Mouse (Mus musculus) ovary, postnatal 36 days (tissue): ENCODE results near the gene Xxylt1.

Source experiments
- DNase-seq: peaks from one replicate; pipeline ENCODE4 v3.0.0; 2022; ENCODE audit warnings: low spot score, mixed read lengths

Xxylt1 gene

DNA sequence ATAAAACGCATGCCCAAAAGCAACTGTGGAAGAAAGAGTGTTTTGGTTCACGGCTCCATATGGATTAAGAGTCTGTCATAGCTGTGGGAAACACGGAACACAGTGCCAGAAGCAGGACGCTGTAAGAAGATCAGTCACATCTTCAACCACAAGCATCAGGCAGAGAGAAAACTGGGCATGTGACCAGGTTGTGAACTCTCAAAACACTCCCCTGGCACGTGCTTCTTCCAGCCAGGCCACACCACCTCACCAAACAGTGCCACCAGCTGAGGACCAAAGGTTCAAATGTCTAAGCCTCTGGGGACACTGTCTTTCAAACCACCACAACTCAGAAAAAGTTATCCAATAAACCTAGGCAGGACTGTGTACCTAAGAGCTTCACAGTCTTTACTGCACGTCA is 93.0 kb downstream of the Xxylt1 start:
- DNase-seq: no peak

DNA sequence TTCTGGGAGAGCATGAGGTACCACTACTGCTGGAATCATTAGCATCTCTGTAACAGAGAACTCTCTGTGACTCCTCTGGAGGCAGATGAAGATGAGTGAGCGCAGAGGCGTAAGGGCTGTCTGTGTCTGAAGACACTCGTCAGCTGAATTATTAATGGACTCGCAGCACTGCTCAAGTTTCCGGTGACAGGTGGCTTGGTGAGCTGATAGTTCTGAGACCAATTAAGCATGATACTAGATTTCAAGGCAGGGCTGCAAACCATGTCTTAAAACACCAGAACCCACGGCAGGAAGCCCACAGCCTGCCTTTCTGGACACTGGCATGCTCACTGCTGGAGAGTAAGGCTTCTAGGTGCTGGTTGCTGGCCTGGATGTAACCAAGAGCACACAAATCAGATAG is 93.5 kb downstream of the Xxylt1 start:
- no peak for DNase-seq

GRCm38 (mm10) chr16:30984826-30985545 is 96.2 kb downstream of the Xxylt1 start:
- no peak for DNase-seq

DNA sequence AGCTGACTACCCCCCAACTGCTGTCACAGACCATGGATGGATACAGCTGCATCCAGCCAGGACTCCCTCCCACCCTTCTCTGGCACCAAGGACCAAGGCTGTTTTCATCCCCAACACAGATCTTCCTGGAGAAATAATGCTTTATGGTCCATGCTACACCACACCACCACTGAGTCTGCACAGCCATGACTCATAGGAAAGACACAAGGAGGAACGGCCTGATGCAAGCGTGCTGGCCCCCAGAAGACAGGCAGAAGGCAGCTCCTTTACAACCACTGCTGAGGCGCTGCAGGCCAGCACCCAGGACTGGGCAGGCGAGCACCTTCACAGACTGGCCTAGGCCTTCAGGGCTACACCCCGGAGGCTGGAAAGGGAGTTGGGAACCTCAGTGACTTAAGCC is 97.1 kb downstream of the Xxylt1 start:
- DNase-seq: no peak

- DNase-seq: no peak
These were observed 97.5 kb downstream of the Xxylt1 start for GRCm38 (mm10) chr16:30983699-30984098.

GRCm38 (mm10) chr16:30983281-30983680 is 98.0 kb downstream of the Xxylt1 start:
- DNase-seq: no peak

- peak; percentile 52 for DNase-seq
These were observed 99.9 kb downstream of the Xxylt1 start for GRCm38 (mm10) chr16:30981345-30981744.

DNA sequence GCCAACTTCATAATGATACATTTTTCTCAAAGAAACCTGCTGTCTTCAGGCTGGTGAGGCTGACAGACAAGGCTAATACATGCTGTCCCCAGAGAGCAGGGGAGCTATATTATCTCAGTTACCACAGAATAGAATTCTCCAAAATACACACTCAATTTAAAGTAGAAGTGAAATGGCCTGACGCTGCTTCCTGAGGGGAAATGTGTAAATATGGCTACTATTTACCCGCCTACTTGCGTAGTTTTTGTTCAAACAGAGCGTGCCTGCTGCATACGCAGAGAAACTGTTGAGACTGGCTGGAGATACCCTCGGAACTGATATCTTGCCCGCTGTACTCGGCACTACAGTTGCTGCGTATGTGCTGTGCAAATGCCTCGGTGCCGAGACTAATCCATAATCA is 101.3 kb downstream of the Xxylt1 start:
- no peak for DNase-seq

DNA sequence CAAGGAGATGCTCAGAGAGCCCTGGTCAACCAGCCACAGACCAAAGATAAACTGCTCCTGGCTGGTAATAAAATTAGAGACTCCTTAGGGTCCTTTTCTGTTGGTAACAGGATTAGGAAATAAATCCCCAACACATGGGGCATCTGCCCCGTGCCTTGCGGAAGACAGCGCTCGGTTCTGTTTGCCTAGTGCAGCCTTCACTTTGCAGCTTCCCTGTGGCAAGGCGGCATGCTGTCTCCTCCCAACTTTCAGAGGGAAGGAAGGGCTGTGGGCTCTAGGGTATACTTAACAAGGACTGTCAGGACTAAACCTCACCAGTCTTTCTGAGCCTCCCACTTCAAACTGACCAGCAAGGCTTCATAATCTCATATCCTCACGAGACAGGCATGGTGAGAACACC is 103.5 kb downstream of the Xxylt1 start:
- DNase-seq: no peak

DNA sequence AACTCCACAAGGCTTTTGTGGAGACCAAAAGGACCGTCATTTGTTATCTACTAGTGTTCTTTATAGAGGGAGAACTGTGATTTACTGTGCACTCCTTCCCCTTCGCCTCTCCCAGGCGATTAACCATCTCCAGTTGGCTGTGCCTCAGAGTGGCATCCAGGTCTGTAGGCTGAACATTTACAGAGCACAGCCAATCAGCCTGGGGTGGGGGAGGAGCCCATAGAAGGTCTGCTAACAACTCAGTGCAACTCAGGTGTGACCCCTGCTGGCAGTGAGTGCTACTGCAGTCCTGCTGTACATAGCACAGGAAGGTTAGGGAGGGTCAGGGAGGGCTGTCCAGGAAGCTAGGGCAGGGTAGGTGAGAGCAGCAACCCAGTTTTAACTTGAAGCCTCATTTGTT is 104.0 kb downstream of the Xxylt1 start:
- DNase-seq: peak; percentile 88

DNA sequence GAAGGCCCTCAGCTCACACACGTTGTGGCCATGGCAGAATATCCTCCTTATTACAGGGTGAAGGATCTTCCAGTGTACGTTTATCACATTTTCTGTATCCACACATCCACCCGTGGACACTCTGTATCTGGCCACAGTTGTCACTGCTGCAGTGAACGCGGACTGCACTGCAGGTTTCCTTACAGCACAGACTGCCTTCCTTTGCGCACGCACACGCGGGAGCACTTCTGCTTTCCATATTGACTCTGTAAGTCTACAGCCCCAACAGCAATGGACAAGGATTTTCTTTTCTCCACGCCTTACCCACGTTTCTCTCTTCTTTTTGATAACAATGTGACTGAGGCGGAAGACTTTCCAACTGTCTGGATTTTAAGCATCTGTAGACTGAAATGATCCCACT is 106.7 kb downstream of the Xxylt1 start:
- DNase-seq: no peak

GRCm38 (mm10) chr16:30973416-30973815 is 107.8 kb downstream of the Xxylt1 start:
- peak; percentile 38 for DNase-seq

GRCm38 (mm10) chr16:30971950-30972541 is 109.2 kb downstream of the Xxylt1 start:
- no peak for DNase-seq

DNA sequence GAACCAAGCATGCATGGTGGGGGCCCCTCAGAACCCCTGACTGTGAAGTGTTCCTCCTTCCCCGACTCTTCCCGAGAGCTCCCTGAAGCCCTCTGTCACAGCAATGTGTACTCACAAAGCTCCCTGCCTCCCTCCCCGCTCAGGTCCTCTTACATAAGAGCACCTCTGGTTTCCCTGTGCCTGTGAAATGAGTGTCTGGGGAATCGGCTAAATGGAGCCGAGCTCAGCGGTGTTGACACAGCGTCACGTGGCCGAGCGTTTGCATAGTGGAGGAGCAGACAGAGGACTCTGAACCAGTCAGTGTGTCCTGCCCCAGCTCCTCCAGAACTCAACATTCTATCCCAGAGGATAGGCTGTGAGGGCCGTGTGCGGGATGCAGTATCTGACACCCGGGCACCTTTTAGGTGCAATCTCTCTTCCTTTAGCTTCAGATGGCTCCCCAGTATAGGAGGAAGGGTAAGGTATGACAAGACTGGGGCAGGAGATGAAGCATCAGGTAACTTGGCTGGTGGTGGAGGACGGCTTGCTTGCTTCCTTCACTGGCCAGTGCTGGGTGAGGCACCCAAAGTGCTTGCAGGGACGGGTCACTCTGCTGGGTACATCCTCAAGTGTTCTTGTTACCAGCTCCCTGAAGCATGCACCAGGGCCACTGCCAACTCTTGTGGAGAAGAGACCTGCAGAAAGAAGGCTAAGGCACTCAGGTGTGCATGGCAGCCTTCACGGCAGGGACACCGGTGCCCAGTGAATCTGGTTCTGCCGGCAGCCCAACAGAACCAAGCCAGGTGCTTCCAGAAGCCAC is 111.8 kb downstream of the Xxylt1 start:
- no peak for DNase-seq

- no peak for DNase-seq
These were observed 112.7 kb downstream of the Xxylt1 start for GRCm38 (mm10) chr16:30968402-30969151.

DNA sequence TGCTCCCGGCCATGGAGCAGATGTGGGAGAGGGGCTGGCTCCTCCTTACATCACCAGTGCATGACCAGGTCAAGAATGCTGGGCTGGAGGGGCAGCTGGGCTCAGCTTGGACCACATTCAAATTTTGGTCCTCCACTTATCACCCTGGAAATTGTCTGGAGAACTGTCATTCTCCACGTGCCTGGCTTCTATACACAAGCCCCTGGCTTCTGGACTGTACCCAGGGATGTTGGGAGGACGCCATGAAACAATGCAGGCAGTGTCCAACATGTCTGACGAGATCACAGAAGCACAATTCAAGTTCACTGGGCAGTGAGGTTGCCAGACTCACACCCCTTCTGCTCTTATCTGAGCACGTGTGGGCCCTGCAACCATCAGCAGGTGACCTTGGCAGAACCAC is 114.5 kb downstream of the Xxylt1 start:
- no peak for DNase-seq

- DNase-seq: no peak
These were observed 116.3 kb downstream of the Xxylt1 start for GRCm38 (mm10) chr16:30964891-30965290.

- DNase-seq: no peak
These were observed 116.8 kb downstream of the Xxylt1 start for GRCm38 (mm10) chr16:30964411-30964810.

DNA sequence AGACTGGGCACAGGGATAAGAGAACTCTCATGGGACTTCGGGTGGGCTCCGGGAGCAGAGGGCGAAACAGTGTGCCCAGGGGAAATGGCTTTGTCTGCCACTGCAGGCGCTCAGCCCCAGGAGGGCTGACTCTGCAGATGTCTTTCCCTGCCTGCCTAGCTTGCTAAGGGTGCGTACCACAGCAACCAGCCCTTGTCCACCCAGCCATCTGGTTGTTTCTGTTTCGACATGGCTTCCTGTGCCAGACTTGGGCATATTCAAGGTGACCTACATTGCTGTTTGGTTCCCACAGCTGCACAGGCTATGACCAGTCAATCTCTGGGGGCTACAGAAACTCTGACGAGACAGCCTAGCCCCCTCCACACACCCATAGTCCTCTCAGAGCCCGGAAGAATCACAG is 118.7 kb downstream of the Xxylt1 start:
- no peak for DNase-seq

DNA sequence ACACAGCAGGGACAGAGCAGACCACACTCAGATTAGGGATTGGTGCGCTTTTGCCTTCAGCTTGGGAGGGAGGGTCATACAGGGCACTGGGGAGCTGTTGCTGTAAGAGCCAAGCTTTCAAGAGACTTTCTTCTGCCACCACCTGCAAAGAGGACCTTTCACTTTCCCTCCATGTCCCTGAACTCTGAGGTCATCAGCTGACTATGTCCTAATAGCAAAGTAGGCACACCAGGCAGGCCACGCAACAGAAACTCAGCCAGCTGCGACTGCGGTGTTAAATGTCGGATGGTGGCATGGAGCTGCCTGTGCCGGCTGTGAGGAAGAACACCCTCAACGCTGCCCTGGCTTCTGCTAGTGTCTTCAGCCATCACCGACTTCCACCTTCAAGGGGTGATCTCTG is 120.1 kb downstream of the Xxylt1 start:
- no peak for DNase-seq

GRCm38 (mm10) chr16:30960266-30960665 is 121.0 kb downstream of the Xxylt1 start:
- DNase-seq: no peak

DNA sequence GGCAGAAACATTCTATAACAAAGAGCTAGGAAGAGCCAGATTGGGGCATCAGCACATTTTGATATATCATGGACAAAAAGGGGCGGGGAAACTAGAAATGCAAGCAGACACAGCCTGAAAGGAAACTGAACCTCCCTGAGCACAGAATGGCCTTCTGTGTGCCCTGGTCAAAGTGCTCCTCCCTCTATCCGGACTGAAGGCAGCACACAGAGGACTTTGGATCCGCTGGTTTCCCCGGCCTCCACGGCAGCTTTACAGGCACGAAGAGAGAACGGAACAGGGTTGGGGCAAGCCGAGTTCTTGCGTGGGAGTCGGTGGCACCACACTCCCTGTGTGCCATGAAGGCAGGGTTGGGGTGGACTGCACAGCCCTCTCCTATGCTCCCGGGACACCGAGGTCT is 121.5 kb downstream of the Xxylt1 start:
- DNase-seq: no peak
